Mouse (Mus musculus) forelimb bud, embryonic 11.5 days (tissue): ENCODE measurements around the gene Ncbp2.

Experiments
- DNase-seq: peaks from one replicate; pipeline ENCODE4 v3.0.0-alpha.2; 2012; ENCODE audit warnings: low read depth, low spot score

Gene Ncbp2

GRCm38 (mm10) chr16:32008529-32009293 lies 60.4 kb downstream of the Ncbp2 start:
- DNase-seq, result no peak

- no peak for DNase-seq
Measured at GRCm38 (mm10) chr16:32009913-32010312, 61.6 kb downstream of the Ncbp2 start.

- DNase-seq, result no peak
Measured at GRCm38 (mm10) chr16:32010330-32010729, 62.0 kb downstream of the Ncbp2 start.
